Mouse (Mus musculus) midbrain, embryonic 11.5 days (tissue): ENCODE results near the gene Ugt1a10. TPM values are rescaled to one million over a fixed set of nuclear protein-coding genes. Genes with fewer than 3 reads are reported as not detected.
"Not testable (repeated sequence)": the region's sequence is repeated elsewhere in the genome, so short reads cannot be mapped to it uniquely, and the experiment has no call there.

Source experiments
- ATAC-seq: fragments of 200-750 bp; cut with Nextera tagmentation; 2 replicates; pipeline ENCODE4 v1.8.0; 2017; ENCODE audit warnings: moderate TSS enrichment, moderate library complexity; ENCODE audit not compliant: low FRiP score
- DNase-seq: peaks from one replicate; pipeline ENCODE4 v3.0.0; 2015; ENCODE audit warnings: low spot score; ENCODE audit errors: missing footprints
- H3K27ac ChIP-seq: fragments of 300-500 bp; sonication (generic); 2 replicates; pipeline ENCODE4 v1.5.1; 2014; ENCODE audit warnings: low read depth, low read length
- H3K27me3 ChIP-seq: fragments of 300-500 bp; sonication (generic); 2 replicates; pipeline ENCODE4 v1.6.1; 2014; ENCODE audit warnings: mild to moderate bottlenecking, low read length, moderate library complexity, mixed read lengths; ENCODE audit not compliant: control insufficient read depth, insufficient read depth
- H3K36me3 ChIP-seq: fragments of 300-500 bp; sonication (generic); 2 replicates; pipeline ENCODE4 v1.6.1; 2014; ENCODE audit warnings: mild to moderate bottlenecking, low read length, moderate library complexity, mixed read lengths; ENCODE audit not compliant: control insufficient read depth, insufficient read depth
- H3K4me1 ChIP-seq: fragments of 300-500 bp; sonication (generic); 2 replicates; pipeline ENCODE4 v1.6.1; 2014; ENCODE audit warnings: low read length; ENCODE audit not compliant: control insufficient read depth, insufficient read depth
- H3K4me2 ChIP-seq: fragments of 300-500 bp; sonication (generic); 2 replicates; pipeline ENCODE4 v1.6.1; 2014; ENCODE audit warnings: mild to moderate bottlenecking, moderate library complexity
- H3K4me3 ChIP-seq: fragments of 300-500 bp; sonication (generic); 2 replicates; pipeline ENCODE4 v1.5.1; 2014; ENCODE audit warnings: low read depth, low read length
- H3K9ac ChIP-seq: fragments of 300-500 bp; sonication (generic); 2 replicates; pipeline ENCODE4 v1.6.1; 2014; ENCODE audit warnings: low read length
- H3K9me3 ChIP-seq: fragments of 300-500 bp; sonication (generic); 2 replicates; pipeline ENCODE4 v1.6.1; 2016; ENCODE audit warnings: low read length; ENCODE audit not compliant: control insufficient read depth
- WGBS: fragments of 180-500 bp; shearing (Covaris S2); extraction: QIAGEN DNeasy Blood & Tissue Kit; methylation state at CpG from one replicate; pipeline ENCODE4 v1.1.7; 2014; 5-methylcytosine and 5-hydroxymethylcytosine counted together
- polyA plus RNA-seq: library from polyadenylated mRNA; unstranded; fragments of >200 nt; fragmentation: Nextera tagmentation; extraction: Ambion mirVana; gene quantifications from 2 replicates; pipeline ENCODE4 v1.2.1, GENCODE M21; 2014

Gene Ugt1a10
- polyA plus RNA-seq, 1 experiment from 2014 or later, result not detected

DNA sequence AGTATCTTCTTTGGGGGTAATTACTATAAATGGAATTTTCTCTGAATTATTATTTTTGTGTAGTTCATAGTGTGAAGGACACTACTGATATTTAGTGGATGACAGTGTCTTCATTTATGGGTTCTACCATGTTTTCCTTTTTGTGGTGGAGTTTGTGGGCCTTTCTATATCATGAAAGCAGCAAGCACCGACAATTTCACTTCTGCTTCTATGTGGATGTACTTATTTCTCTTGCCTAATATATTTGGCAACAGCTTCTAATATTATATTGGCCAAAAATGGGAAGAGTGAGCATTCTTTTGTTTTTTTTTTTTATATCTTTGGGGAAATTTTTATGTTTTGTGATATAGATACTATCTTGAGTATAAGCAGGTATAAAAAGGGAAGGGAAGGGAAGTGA lies 26.5 kb downstream of the Ugt1a10 start:
- no peak overlapping the region for H3K4me3 ChIP-seq
- no peaks in the 10 kb centered on the region for H3K27me3 ChIP-seq
- H3K9ac ChIP-seq, result no peak overlapping the region
- H3K9me3 ChIP-seq, result no peaks in the 10 kb centered on the region
- ATAC-seq (no peak), DNase-seq (no peak)
- no peaks in the 10 kb centered on the region for H3K4me1 ChIP-seq
- no peak overlapping the region for H3K27ac ChIP-seq
- no peaks in the 10 kb centered on the region for H3K36me3 ChIP-seq
- no peak overlapping the region for H3K4me2 ChIP-seq
- 92% methylated on average over 1 of the region's 1 CpGs for WGBS

DNA sequence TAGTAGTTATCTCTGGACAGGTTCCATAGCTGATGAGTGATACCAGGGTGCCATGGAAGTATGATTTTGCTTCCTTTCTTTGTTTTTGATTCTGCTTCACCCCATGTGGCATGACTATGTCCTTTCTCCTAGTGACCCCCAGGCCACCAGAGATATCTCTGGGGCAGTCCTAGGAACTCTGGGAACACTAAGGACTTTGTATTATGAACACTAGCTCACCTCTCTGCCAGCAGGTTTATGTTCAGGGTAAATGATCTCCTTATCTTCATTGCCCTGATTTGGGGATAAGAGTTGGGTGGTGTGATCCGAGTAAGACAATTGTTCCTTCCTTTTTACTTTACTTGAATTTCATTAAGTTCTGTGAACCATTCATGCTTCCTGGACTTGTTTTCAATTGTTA lies 30.9 kb downstream of the Ugt1a10 start:
- no peaks in the 10 kb centered on the region for H3K36me3 ChIP-seq
- DNase-seq (no peak), ATAC-seq (no peak)
- H3K4me1 ChIP-seq, result no peaks in the 10 kb centered on the region
- H3K4me3 ChIP-seq, result no peak overlapping the region
- H3K9ac ChIP-seq, result no peak overlapping the region
- H3K4me2 ChIP-seq, result no peak overlapping the region
- H3K27me3 ChIP-seq, result no peaks in the 10 kb centered on the region
- H3K27ac ChIP-seq, result no peak overlapping the region
- no peaks in the 10 kb centered on the region for H3K9me3 ChIP-seq
- 75% methylated on average over 1 of the region's 1 CpGs for WGBS

DNA sequence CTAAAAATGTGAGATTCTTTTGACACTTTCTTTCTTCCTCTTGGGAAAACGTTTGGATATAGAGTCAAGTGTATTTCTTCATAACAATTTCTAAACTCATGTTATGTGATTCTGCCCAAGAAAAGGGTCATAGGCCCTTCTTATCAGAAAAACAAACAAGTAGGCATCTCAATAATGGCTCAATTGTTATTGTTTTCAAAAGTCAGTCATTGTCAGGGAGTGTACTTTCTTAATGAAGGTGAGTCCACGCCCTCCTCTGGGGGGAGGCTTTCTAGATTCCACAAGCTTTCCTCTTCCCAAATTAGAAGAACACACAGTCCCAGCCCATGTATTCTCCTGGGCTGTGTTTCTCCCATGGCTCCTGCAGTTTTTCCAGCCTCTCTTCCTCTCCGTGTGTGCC lies 32.3 kb downstream of the Ugt1a10 start, which contains the start of gene Ugt1a8:
TSS of gene Ugt1a8 (plus strand) at position 301 of the 400 bp plus-strand sequence.
- no peak for ATAC-seq
- 81% methylated on average over 3 of the region's 3 CpGs for WGBS
- no peak within 1 kb of the TSS for H3K27ac ChIP-seq
- no peaks in the 10 kb centered on the region for H3K9me3 ChIP-seq
- no peaks in the 10 kb centered on the region for H3K27me3 ChIP-seq
- no peak within 1 kb of the TSS for H3K4me2 ChIP-seq
- DNase-seq, result no peak
- no peaks in the 10 kb centered on the region for H3K4me1 ChIP-seq
- H3K4me3 ChIP-seq, result no peak within 1 kb of the TSS
- H3K9ac ChIP-seq, result no peak within 1 kb of the TSS
- H3K36me3 ChIP-seq, result no peaks in the 10 kb centered on the region

DNA sequence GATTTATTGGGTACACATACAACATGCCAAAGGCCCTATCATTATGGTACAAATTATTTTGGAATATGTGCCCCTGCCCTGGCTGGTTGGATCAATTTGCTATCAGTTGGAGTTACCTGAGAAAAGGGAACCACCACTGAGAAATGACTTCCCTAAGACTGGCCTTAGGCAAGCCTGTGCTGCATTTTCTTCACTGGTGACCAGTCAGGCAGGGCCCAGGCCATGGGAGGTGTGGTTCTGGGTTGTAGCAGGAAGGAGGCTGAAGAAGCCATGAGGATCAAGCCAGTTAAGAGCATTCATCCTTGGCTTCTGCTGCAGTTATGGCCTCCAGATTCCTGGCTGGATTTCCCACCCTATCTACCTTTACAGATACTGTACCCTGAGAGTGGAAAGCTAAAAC lies 37.2 kb downstream of the Ugt1a10 start:
- no peaks in the 10 kb centered on the region for H3K4me1 ChIP-seq
- H3K9ac ChIP-seq, result no peak overlapping the region
- no peak overlapping the region for H3K4me3 ChIP-seq
- H3K27ac ChIP-seq, result no peak overlapping the region
- H3K9me3 ChIP-seq, result no peaks in the 10 kb centered on the region
- no peak for ATAC-seq
- H3K27me3 ChIP-seq, result no peaks in the 10 kb centered on the region
- no peak for DNase-seq
- no peak overlapping the region for H3K4me2 ChIP-seq
- H3K36me3 ChIP-seq, result no peaks in the 10 kb centered on the region

DNA sequence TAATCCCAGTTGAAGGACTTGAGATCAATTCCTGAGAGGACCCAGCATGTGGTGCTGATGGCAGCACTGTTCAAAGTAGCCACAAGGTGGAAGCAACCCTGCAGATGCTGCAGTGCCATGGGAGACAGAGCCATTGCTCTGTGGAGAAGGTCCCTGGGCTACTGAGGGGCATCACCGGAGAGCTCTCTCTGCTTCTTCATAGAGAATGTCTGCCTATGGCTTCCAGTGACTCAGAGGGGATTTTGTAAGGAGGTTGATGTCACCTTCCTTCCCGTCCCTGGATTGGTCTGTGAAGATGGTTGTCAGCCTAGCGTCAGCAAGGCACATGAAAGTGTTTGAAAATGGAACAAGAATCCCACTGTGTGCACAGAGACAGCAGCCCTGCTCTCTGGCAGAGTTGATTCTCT lies 39.1 kb downstream of the Ugt1a10 start:
- not testable (repeated sequence) for H3K9me3 ChIP-seq, H3K27me3 ChIP-seq, H3K4me2 ChIP-seq, H3K27ac ChIP-seq, H3K4me1 ChIP-seq, H3K4me3 ChIP-seq, H3K36me3 ChIP-seq, ATAC-seq, H3K9ac ChIP-seq, DNase-seq
- WGBS, result 71% methylated on average over 3 of the region's 3 CpGs

DNA sequence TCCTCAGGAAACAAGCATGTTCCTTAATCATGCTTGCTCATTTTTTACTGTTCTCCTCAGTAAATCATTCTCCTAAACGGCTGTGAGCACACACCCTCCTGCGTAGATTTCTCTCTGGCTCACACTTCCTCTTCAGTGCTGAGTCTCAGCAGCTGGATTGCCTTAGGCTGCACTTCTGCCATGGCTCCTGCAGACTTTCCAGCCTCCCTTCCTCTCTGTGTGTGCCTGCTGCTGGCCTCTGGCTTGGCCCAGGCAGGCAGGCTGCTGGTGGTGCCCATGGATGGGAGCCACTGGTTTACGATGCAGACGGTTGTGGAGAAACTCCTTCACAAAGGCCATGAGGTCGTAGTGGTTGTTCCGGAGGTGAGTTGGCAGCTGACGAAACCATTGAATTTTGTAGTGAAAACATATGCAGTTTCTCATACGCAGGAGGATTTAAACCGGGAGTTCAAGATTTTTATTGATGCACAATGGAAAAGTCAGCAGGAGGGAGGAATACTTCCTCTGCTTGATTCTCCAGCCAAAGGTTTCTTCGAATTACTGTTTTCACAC lies 39.8 kb downstream of the Ugt1a10 start, which contains the start of gene Ugt1a7c:
TSS of gene Ugt1a7c (plus strand) at position 122 of the 552 bp plus-strand sequence.
- Histone ChIP-seq H3K27ac (no peak within 1 kb of the TSS), H3K27me3 (no peaks in the 10 kb centered on the region), H3K4me1 (no peaks in the 10 kb centered on the region), H3K4me2 (no peak within 1 kb of the TSS), H3K9ac (no peak within 1 kb of the TSS), H3K9me3 (no peaks in the 10 kb centered on the region), H3K36me3 (no peaks in the 10 kb centered on the region), H3K4me3 (no peak within 1 kb of the TSS)
- 79% methylated on average over 10 of the region's 10 CpGs for WGBS
- peak; percentile 80 for DNase-seq
- ATAC-seq, result no peak

DNA sequence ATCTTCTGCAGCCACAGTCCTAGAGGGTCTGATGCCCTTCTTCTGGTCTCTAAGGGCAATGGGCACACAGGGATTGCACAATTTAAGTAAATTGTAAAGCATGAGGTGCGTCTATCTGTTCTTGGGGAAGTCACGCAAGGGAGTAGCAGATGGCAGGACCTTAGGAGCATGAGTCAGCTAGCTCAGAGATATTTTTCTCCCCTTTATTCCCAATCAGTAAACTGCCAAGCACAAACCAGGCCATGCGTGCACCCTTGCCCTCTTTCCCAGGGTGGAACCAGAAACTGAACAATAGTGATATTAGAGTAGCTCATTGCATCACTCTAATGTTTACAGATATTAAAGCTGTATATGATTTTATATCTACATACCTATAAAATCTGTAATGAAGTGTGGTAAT lies 43.4 kb downstream of the Ugt1a10 start:
- not testable (repeated sequence) for H3K27me3 ChIP-seq, DNase-seq, H3K4me3 ChIP-seq, H3K9me3 ChIP-seq, ATAC-seq, H3K9ac ChIP-seq, H3K36me3 ChIP-seq, H3K4me2 ChIP-seq, H3K4me1 ChIP-seq, H3K27ac ChIP-seq
- 87% methylated on average over 3 of the region's 3 CpGs for WGBS

DNA sequence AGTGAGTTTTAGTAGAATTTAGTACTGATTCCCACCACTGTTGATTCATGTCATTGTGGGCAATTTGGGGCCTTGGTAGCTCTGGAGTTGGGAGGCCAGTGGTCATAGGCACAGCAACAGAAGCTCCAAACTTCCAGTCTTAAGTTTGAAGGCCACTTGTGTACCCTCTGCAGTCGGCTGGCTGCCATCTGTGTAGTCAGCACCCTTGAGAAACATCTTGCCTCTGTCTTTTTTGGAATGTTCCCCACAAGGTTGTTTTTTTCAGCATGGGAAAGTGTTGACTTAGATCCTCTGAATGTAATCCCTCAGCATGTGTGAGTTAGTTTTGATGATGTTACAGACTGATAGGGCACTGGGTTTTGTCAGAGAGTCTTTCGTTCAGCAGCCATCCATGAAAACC lies 44.5 kb downstream of the Ugt1a10 start:
- not testable (repeated sequence) for H3K4me2 ChIP-seq, H3K27ac ChIP-seq, H3K4me3 ChIP-seq, DNase-seq, H3K36me3 ChIP-seq, H3K9ac ChIP-seq, H3K27me3 ChIP-seq, ATAC-seq, H3K4me1 ChIP-seq, H3K9me3 ChIP-seq
- WGBS, result 90% methylated on average over 2 of the region's 2 CpGs

DNA sequence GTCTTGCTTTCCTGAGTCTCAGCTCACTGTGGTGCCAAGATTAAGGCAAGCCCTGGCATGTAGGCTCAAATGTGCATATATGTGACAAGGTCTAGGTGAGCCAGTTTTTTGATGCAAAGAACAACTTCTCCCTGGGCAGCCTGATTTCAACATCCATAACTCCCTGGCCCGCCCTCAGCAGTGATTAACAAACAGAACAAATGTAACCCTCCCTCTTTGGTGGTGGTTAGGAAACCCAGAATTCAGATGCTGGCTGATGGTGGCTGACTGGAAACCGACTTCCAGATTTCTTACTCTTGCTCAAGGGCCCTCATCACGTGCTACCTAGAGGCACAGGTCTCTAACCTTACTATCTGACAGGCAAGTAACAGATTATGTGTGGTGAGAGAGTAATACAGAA lies 47.8 kb downstream of the Ugt1a10 start, which contains the start of gene Ugt1a6b:
TSS of gene Ugt1a6b (plus strand) at position 234 of the 400 bp plus-strand sequence.
- not testable (repeated sequence) for H3K9ac ChIP-seq, H3K9me3 ChIP-seq, ATAC-seq, DNase-seq, H3K27ac ChIP-seq, H3K27me3 ChIP-seq, H3K4me1 ChIP-seq, H3K36me3 ChIP-seq, H3K4me2 ChIP-seq, H3K4me3 ChIP-seq
- 64% methylated on average over 2 of the region's 3 CpGs for WGBS
